Mouse (Mus musculus) central nervous system, embryonic 18 days (tissue): ENCODE data around the gene Gm21244. TPM values are rescaled to one million over a fixed set of nuclear protein-coding genes. Genes with fewer than 3 reads are reported as not detected.

Experiments used
- polyA plus RNA-seq: library from polyadenylated mRNA; depleted of rRNA; stranded (reverse); fragments of >200 nt; gene quantifications from 2 replicates; pipeline ENCODE4 v1.2.3, GENCODE M21; 2012; rRNA removed

Gene Gm21244
- polyA plus RNA-seq, result not detected in 2 replicates

DNA sequence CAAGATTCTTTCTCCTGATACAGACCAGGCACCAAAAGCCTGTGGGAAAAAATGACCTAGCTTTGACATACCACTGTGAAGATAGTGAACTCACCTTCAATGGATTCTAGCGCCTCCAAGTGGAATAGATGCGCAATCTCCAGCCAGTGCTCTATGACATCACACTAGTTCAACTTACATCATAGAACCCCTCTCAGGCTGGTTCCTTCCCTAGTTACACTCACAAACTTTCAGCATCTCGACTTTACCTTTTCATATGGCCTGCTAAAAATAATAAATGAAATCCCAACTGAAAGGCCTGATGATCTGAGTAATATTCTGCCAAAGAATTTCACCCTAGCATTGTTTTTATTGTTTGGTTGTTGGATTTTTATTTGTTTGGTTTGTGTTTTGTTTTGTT lies at the start of gene Gm21244:
Gene Gm21244, minus strand, starts transcription at position 101 of the 400 bp plus-strand sequence.

Other genes with a start within 250 kb of the Gm21244 start
- gene Gm28998, start 84.5 kb upstream of the Gm21244 start, polyA plus RNA-seq, result not detected in 2 replicates
- not detected in 2 replicates for gene Gm21788, start 235.7 kb upstream of the Gm21244 start, polyA plus RNA-seq